Mouse (Mus musculus) G1E (cell line): ENCODE measurements at regions not wholly inside any gene's neighbourhood (a gene's known extent, or its start where the extent isn't known, plus 50 kb on each side); places are given as distances from the start of the nearest gene placed in this dataset.

Source experiments
- ATAC-seq: 2 replicates; pipeline ENCODE4 v1.8.0; 2016; ENCODE audit warnings: mild to moderate bottlenecking; ENCODE audit not compliant: insufficient number of reproducible peaks, poor library complexity, low FRiP score, severe bottlenecking; ENCODE audit errors: extremely low read depth
- DNase-seq: peaks from one replicate; pipeline ENCODE4 v3.0.0; 2012; ENCODE audit warnings: low spot score
- H3K27me3 ChIP-seq: 2 replicates; pipeline ENCODE4 v1.6.1; 2012; ENCODE audit warnings: mild to moderate bottlenecking, low read length, inconsistent platforms; ENCODE audit not compliant: insufficient read depth
- H3K36me3 ChIP-seq: replicated peaks from 2 replicates; pipeline ENCODE3; 2012; ENCODE audit warnings: mild to moderate bottlenecking, inconsistent platforms
- H3K4me1 ChIP-seq: 2 replicates; pipeline ENCODE4 v1.6.1; 2012; ENCODE audit warnings: low read depth, low read length, inconsistent platforms, mixed read lengths; ENCODE audit not compliant: insufficient read depth
- H3K4me3 ChIP-seq: 2 replicates; pipeline ENCODE4 v1.5.1; 2012; ENCODE audit warnings: low read depth, mild to moderate bottlenecking, inconsistent platforms, low read length, moderate library complexity, mixed read lengths
- H3K9me3 ChIP-seq: replicated peaks from 2 replicates; pipeline ENCODE4 v1.6.1; 2012; ENCODE audit warnings: inconsistent platforms
- CTCF ChIP-seq: IDR thresholded peaks from 2 replicates; pipeline ENCODE4 v1.5.1; 2012; ENCODE audit warnings: low read depth, low read length, inconsistent platforms, mixed read lengths
- GATA1 ChIP-seq: IDR thresholded peaks from 2 replicates; pipeline ENCODE4 v1.6.1; 2012; ENCODE audit warnings: borderline replicate concordance, low read length, inconsistent platforms, mixed read lengths
- GATA2 ChIP-seq: IDR thresholded peaks from 2 replicates; pipeline ENCODE4 v1.6.1; 2012; ENCODE audit warnings: low read depth, low read length, inconsistent platforms, borderline replicate concordance
- POLR2AphosphoS5 ChIP-seq: IDR thresholded peaks from 2 replicates; pipeline ENCODE4 v1.6.1; 2012; ENCODE audit warnings: low read depth, low read length, inconsistent platforms; ENCODE audit not compliant: insufficient replicate concordance
- TAL1 ChIP-seq: conservative IDR thresholded peaks from 2 replicates; pipeline ENCODE4 v1.6.1; 2012; ENCODE audit warnings: low read depth, low read length, inconsistent platforms, mixed read lengths

DNA sequence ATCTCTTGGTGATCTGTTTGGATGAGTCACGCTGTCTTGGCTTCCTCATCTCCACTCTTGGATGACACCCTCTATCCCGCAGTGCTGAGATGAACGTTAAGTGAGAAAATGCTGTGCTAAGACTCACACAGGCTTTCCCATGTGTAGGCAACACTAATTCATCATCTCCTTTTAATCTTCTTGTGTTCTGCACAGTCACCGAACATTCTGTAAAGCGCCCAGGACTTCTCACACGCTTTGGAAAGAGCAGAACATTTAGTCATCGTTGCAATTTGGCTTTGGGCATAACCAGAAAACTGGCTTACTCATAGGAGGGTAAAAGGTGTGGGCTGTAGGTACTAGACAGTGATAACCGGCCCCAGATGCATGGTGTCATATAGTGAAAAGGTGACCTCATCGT, 94.9 kb downstream of the Plppr4 start:
- Histone ChIP-seq H3K4me1 (no peaks in the 10 kb centered on the region), H3K4me3 (no peak overlapping the region), H3K27me3 (no peaks in the 10 kb centered on the region), H3K9me3 (peaks cover 6% of the 10 kb centered on the region), H3K36me3 (no peaks in the 10 kb centered on the region)
- ATAC-seq (no peak), DNase-seq (no peak)
- TF ChIP-seq POLR2AphosphoS5 = no peak
- no peak for TF ChIP-seq GATA2
- no peak for TF ChIP-seq TAL1
- no peak for TF ChIP-seq GATA1
- TF ChIP-seq CTCF = no peak

- TF ChIP-seq TAL1 = no peak
- no peak for TF ChIP-seq GATA1
- TF ChIP-seq GATA2 = no peak
- no peak for TF ChIP-seq POLR2AphosphoS5
- no peak for TF ChIP-seq CTCF
- DNase-seq (no peak), ATAC-seq (no peak)
- H3K4me3 ChIP-seq = no peak overlapping the region
- no peaks in the 10 kb centered on the region for H3K36me3 ChIP-seq
- no peaks in the 10 kb centered on the region for H3K27me3 ChIP-seq
- H3K9me3 ChIP-seq = 0 out of 2 replicates have a peak, but pooled peaks cover 3% of the 10 kb centered on the region
- no peaks in the 10 kb centered on the region for H3K4me1 ChIP-seq
These were observed 112.8 kb downstream of the Plppr4 start for GRCm38 (mm10) chr3:117247833-117248232.

DNA sequence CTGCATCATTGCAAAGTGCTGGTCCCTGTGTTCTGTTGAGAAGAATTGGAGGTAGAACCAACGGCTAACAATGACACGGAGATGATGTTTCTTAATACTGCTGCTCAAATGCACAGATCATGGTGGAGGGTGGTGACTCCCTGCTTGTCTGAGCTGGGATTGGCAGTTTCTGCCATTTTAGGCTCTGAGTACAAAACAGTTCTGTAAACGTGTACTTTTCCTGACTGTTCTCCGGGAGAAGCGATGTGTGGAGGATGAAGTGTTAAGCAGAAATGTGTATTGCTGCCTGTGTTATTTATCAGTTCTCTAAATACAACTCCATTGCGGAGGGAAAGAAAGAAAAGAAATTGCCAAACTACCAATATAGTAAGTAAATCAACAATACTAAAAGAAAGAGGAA, 118.9 kb downstream of the Plppr4 start:
- DNase-seq = no peak
- Histone ChIP-seq H3K4me1 (no peaks in the 10 kb centered on the region), H3K27me3 (no peaks in the 10 kb centered on the region), H3K36me3 (no peaks in the 10 kb centered on the region), H3K9me3 (0 out of 2 replicates have a peak, but pooled peaks cover 2% of the 10 kb centered on the region), H3K4me3 (no peak overlapping the region)
- no peak for ATAC-seq
- TF ChIP-seq POLR2AphosphoS5 = no peak
- TF ChIP-seq TAL1 = no peak
- no peak for TF ChIP-seq GATA1
- TF ChIP-seq CTCF = no peak
- TF ChIP-seq GATA2 = no peak

GRCm38 (mm10) chr3:117226616-117227015, 134.1 kb downstream of the Plppr4 start:
- no peaks in the 10 kb centered on the region for H3K4me1 ChIP-seq
- no peaks in the 10 kb centered on the region for H3K36me3 ChIP-seq
- ATAC-seq (no peak), DNase-seq (no peak)
- H3K27me3 ChIP-seq = no peaks in the 10 kb centered on the region
- no peak overlapping the region for H3K4me3 ChIP-seq
- no peak for TF ChIP-seq GATA2
- TF ChIP-seq POLR2AphosphoS5 = no peak
- TF ChIP-seq TAL1 = no peak
- TF ChIP-seq CTCF = no peak
- TF ChIP-seq GATA1 = no peak
- no peaks in the 10 kb centered on the region for H3K9me3 ChIP-seq

GRCm38 (mm10) chr3:117225041-117225440, 135.6 kb downstream of the Plppr4 start:
- no peaks in the 10 kb centered on the region for H3K4me1 ChIP-seq
- TF ChIP-seq POLR2AphosphoS5 (no peak), TAL1 (no peak), GATA2 (no peak), GATA1 (no peak)
- no peak for ATAC-seq
- H3K9me3 ChIP-seq = no peaks in the 10 kb centered on the region
- no peaks in the 10 kb centered on the region for H3K27me3 ChIP-seq
- H3K36me3 ChIP-seq = no peaks in the 10 kb centered on the region
- no peak overlapping the region for H3K4me3 ChIP-seq
- no peak for DNase-seq

DNA sequence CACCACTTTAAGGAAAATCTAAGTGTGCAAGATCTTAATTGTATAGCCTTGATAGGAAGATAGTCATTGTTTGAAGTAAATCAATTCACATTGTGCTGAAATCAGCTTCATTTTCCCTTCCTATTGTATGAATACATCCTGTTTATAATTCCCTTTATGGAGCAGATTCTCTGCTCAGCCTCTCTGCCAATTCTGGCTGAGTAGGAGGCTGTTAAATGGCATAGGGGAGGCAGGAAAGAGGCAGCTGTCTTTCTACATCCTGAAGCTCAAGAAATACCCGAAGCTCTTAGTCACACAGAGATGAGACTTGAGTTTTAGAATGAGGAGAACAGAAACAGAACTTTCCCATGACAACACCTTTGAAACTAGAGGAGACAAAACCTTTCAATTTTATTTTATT, 142.7 kb downstream of the Plppr4 start:
- no peak for TF ChIP-seq POLR2AphosphoS5
- TF ChIP-seq CTCF = no peak
- no peak for TF ChIP-seq GATA2
- no peak for TF ChIP-seq GATA1
- Histone ChIP-seq H3K4me3 (no peak overlapping the region), H3K27me3 (no peaks in the 10 kb centered on the region), H3K4me1 (no peaks in the 10 kb centered on the region), H3K9me3 (no peaks in the 10 kb centered on the region), H3K36me3 (no peaks in the 10 kb centered on the region)
- no peak for DNase-seq
- ATAC-seq = no peak
